In genomic region chr9:43845660-43846455, GRCm38 (mm10) we compare ENCODE assay signal across 8 mouse cellular contexts.
DNase-seq lines count a peak whose midpoint lies in the region; ATAC-seq and TF ChIP-seq lines count a peak whose summit lies in the region.

No protein-coding gene starts in this region.

- peak; percentile 83 for DNase-seq in intestine, embryonic 14.5 days (ENCODE audit: low spot score)
- peak; percentile 11 for DNase-seq in MN1 (ENCODE audit: low spot score)
- peak; percentile 51 for DNase-seq in cerebellum, adult 8-10 months
- DNase-seq in heart, postnatal 0 days (ENCODE audit: low spot score) = no peak
- peak; percentile 60 to 75 for DNase-seq in left cerebral cortex, adult 2 months (ENCODE audit: extremely low spot score in 1 of 2, low spot score in 2 of 2)

- H3K27ac ChIP-seq in intestine, embryonic 14.5 days (ENCODE audit: low read depth) = no peak overlapping the region
- H3K27ac ChIP-seq in intestine, embryonic 16.5 days (ENCODE audit: low read length) = no peak overlapping the region
- no peak overlapping the region for H3K27ac ChIP-seq in heart, postnatal 0 days (ENCODE audit: low read depth)
- no peak overlapping the region for H3K27ac ChIP-seq in left cerebral cortex, adult 2 months
- H3K27ac ChIP-seq in neural tube, embryonic 13.5 days (replicated peaks) = no peak overlapping the region

- no peaks in the 10 kb centered on the region for H3K36me3 ChIP-seq in intestine, embryonic 14.5 days (ENCODE audit: control insufficient read depth, insufficient read depth, low read length)
- no peaks in the 10 kb centered on the region for H3K36me3 ChIP-seq in intestine, embryonic 16.5 days (ENCODE audit: control insufficient read depth, insufficient read depth, low read length)
- H3K36me3 ChIP-seq in heart, postnatal 0 days (replicated peaks; ENCODE audit: control insufficient read depth, insufficient read depth, low read length) = no peaks in the 10 kb centered on the region
- no peaks in the 10 kb centered on the region for H3K36me3 ChIP-seq in neural tube, embryonic 13.5 days

- no peak overlapping the region for H3K9ac ChIP-seq in intestine, embryonic 14.5 days (ENCODE audit: low read length)
- no peak overlapping the region for H3K9ac ChIP-seq in intestine, embryonic 16.5 days (ENCODE audit: low read depth, low read length)
- H3K9ac ChIP-seq in heart, postnatal 0 days (replicated peaks; ENCODE audit: low read depth, low read length) = no peak overlapping the region
- no peak overlapping the region for H3K9ac ChIP-seq in neural tube, embryonic 13.5 days

- no peaks in the 10 kb centered on the region for H3K9me3 ChIP-seq in intestine, embryonic 14.5 days (ENCODE audit: control insufficient read depth, low read length)
- H3K9me3 ChIP-seq in intestine, embryonic 16.5 days (ENCODE audit: control insufficient read depth, low read length) = no peaks in the 10 kb centered on the region
- H3K9me3 ChIP-seq in heart, postnatal 0 days (replicated peaks; ENCODE audit: control insufficient read depth, low read length) = no peaks in the 10 kb centered on the region
- no peaks in the 10 kb centered on the region for H3K9me3 ChIP-seq in neural tube, embryonic 13.5 days

- no peak overlapping the region for H3K4me2 ChIP-seq in intestine, embryonic 14.5 days (ENCODE audit: low read length)
- H3K4me2 ChIP-seq in intestine, embryonic 16.5 days (ENCODE audit: low read depth, low read length) = no peak overlapping the region
- H3K4me2 ChIP-seq in heart, postnatal 0 days (ENCODE audit: low read depth, low read length) = no peak overlapping the region
- H3K4me2 ChIP-seq in neural tube, embryonic 13.5 days = peak overlapping the region; percentile 14

- no peak for ATAC-seq in intestine, embryonic 14.5 days (replicated peaks; ENCODE audit: low FRiP score, low TSS enrichment, low read depth)
- ATAC-seq in intestine, embryonic 16.5 days = no peak
- ATAC-seq in heart, postnatal 0 days (ENCODE audit: insufficient read depth, low read depth) = no peak
- no peak for ATAC-seq in neural tube, embryonic 13.5 days (ENCODE audit: low read depth)
- ATAC-seq in erythroblast, adult 5-6 weeks (replicated peaks; ENCODE audit: low FRiP score, poor library complexity, severe bottlenecking) = no peak

- H3K4me1 ChIP-seq in intestine, embryonic 14.5 days (replicated peaks; ENCODE audit: control insufficient read depth, insufficient read depth, low read length) = peaks cover 7% of the 10 kb centered on the region; the same call in 1 of the 2 replicates
- H3K4me1 ChIP-seq in intestine, embryonic 16.5 days (ENCODE audit: control insufficient read depth, insufficient read depth, low read length) = peaks cover 5% of the 10 kb centered on the region
- peaks cover 13% of the 10 kb centered on the region for H3K4me1 ChIP-seq in heart, postnatal 0 days (ENCODE audit: control insufficient read depth, insufficient read depth)
- H3K4me1 ChIP-seq in neural tube, embryonic 13.5 days (replicated peaks) = peaks cover 38% of the 10 kb centered on the region

- WGBS in intestine, embryonic 14.5 days = 8% methylated on average over 17 of the region's 17 CpGs
- 9% methylated on average over 17 of the region's 17 CpGs for WGBS in intestine, embryonic 16.5 days
- 9% methylated on average over 17 of the region's 17 CpGs for WGBS in heart, postnatal 0 days
- WGBS in neural tube, embryonic 13.5 days = 6% methylated on average over 17 of the region's 17 CpGs

- intact Hi-C loops in left cerebral cortex, adult 2 months (cut with DNase I) = loop anchor here (5.0 kb wide), 1 partner anchor 104 kb away; the partner anchor contains the start of gene Nectin1

- no peak overlapping the region for H3K4me3 ChIP-seq in intestine, embryonic 14.5 days (ENCODE audit: low read depth, low read length)
- H3K4me3 ChIP-seq in intestine, embryonic 16.5 days (ENCODE audit: low read length) = no peak overlapping the region
- H3K4me3 ChIP-seq in heart, postnatal 0 days (ENCODE audit: low read depth, low read length) = no peak overlapping the region
- H3K4me3 ChIP-seq in left cerebral cortex, adult 2 months = no peak overlapping the region
- H3K4me3 ChIP-seq in neural tube, embryonic 13.5 days = no peak overlapping the region

- TF ChIP-seq EP300 in heart, postnatal 0 days (IDR thresholded peaks at IDR 0.05; ENCODE audit: low read depth) = no peak

- peak; percentile 61 for TF ChIP-seq CTCF in heart, postnatal 0 days (IDR thresholded peaks at IDR 0.05; ENCODE audit: low read depth)
- peak; percentile 92 for TF ChIP-seq CTCF in left cerebral cortex, adult 2 months (IDR thresholded peaks at IDR 0.05)

- peaks cover 16% of the 10 kb centered on the region for H3K27me3 ChIP-seq in intestine, embryonic 14.5 days (replicated peaks; ENCODE audit: control insufficient read depth, insufficient read depth, low read length)
- peaks cover 3% of the 10 kb centered on the region; the same call in 1 of the 2 replicates for H3K27me3 ChIP-seq in intestine, embryonic 16.5 days (replicated peaks; ENCODE audit: control insufficient read depth, insufficient read depth, low read length)
- peaks cover 44% of the 10 kb centered on the region for H3K27me3 ChIP-seq in heart, postnatal 0 days (ENCODE audit: control insufficient read depth, insufficient read depth, low read length)
- peaks cover 13% of the 10 kb centered on the region; the same call in 1 of the 2 replicates for H3K27me3 ChIP-seq in neural tube, embryonic 13.5 days
